Mouse (Mus musculus): ENCODE data around the gene Lmbr1l. TPM values are rescaled to one million over a fixed set of nuclear protein-coding genes. Genes with fewer than 3 reads are reported as not detected.

Lmbr1l gene
- 9.9 TPM for polyA plus RNA-seq (2014; fragmentation: Illumina TruSeq; extraction: RNeasy Lipid Tissue Mini Kit (QIAGEN cat#74804); ENCODE audit: low read depth, low replicate concordance)

DNA sequence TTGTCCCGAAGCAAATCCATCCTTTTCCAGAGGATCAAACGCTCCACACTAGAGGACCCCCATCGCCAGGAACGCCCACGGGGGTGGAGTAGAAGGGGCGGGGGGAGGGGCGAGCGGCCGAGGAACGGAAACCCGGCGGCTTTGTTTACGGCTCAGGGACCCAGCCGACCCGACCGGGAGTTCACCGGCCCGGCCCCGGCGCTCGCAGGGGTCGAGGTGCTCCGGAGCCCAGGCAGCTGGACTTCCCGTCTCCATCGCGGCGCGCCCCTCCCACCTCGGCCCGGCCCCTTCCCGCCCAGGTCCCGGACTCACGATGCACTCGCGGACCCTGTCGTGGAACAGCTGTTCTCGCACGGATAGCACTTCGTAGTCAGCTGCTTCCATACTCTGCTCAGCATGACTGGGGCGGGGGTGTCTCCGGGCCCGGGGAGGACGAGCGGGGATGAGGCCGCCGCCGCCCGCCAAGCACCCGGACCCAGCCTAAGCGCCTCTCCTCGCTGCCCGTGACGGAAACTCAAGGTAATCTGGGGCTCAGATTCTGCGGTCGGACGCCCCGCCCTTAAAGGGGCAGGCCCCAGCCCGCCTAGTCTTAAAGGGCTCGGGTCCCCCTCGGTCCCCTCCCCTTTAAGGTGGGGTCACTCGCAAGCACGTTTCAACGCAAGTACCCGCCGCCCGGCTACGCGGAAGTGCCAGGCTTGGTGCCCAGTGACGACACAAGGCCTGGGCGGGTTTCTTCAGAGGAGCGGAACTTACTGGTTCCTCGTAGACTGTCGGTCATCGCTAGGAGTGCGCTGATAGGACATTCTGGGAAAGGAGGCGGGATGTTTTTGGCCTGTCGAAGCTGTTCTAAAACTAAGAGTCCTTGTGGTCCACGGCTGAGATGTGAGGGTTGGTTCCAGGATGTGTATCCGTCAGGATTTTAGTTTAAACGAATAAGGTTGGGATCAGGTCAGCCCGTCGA, at the start of gene Lmbr1l:
TSS of gene Lmbr1l (minus strand) at position 694 of the 961 bp plus-strand sequence.

DNA sequence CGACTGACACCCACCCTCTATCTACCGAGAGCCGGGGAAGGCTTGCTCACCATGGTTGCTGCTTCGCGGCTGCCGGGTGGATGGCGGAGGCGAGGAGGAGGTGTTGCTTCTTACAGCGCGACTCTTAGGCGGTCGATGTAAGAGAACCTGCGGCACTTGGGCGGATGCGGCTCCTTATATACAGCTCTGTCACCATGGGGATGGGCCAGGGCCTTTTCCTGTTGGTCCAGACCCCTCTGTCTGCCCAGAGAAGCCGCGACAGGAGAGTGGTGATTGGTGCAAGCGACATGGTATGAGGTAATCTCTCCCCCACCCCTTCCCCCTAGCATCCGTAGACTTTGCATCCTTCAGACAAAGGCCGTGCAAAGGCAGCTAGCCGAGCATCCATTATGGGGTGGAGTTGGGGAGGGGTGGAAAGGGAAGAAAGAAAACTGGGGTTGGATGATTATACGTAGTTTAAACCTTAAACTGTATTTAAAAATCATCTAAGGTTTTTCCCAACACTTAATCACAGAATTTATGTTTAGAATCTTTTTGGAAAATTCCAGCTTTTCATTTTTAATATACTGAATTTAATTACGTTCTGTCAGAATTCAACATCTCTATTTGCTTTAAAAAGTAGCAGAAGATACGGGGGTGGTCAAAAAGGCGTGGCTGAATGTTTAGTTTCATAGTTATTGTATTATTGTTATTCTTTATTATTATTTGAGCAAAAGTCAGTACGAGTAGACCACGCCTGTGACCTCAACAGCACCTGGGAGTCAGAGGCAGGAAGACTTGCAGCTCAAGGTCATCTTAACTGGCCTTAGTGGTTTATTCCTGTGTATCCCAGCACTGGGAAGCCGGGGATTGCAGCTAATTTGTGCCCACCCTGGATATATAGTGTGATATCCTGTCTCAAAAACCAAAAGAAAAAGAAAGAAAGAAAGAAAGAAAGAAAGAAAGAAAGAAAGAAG, 35.6 kb upstream of the Lmbr1l start, which contains the start of the genes Gm49450 and Tuba1a:
TSS of gene Gm49450 (minus strand) at position 151 of the 956 bp plus-strand sequence.
TSS of gene Tuba1a (minus strand) at position 303 of the 956 bp plus-strand sequence.

GRCm38 (mm10) chr15:98934217-98934839, 16.3 kb upstream of the Lmbr1l start, which contains the start of gene Tuba1b:
Gene Tuba1b (minus strand): TSS chr15:98934565.

GRCm38 (mm10) chr15:98897928-98898800, 19.9 kb downstream of the Lmbr1l start, which contains the start of gene Dhh:
Gene Dhh (minus strand): TSS chr15:98898540.

DNA sequence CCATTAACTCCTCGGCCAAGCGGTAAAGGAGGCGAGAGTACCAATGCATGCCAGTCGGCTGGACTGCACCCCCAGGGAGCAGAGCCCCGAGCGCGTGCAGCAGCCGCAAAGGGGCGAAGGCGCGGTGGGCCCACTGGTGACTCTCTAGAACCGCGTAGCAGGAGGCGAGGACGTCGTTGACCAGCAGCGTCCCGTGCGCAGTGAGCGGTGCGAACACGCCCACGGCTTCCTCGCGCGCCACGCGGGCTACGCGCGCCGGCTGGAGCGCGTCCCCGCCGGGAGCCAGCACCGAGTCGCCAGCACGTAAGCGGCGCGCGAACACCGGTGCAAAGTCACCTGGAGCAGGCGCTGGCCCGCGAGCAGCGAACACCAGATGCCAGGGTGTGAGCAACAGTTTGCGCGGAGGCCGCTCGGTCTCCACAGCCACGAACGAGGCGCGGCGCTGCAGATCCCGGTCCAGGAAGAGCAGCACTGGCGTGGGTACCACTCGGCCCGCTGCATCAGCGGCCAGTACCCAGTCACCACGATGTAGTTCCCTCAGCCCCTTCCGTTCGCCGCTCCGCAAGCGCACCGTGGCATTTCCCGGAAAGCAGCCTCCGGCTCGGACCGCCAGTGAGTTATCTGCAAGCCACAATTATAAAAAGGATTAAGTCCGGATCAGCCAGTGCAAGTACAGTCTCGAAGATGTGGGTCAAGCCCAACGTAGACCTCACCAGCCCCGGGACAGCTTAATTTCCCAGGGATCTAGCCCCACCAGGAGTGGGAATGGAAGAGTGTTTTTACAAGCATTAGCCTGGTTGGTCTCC, 23.9 kb downstream of the Lmbr1l start, which contains the start of gene Rhebl1:
TSS of gene Rhebl1 (minus strand) at position 601 of the 806 bp plus-strand sequence.

DNA sequence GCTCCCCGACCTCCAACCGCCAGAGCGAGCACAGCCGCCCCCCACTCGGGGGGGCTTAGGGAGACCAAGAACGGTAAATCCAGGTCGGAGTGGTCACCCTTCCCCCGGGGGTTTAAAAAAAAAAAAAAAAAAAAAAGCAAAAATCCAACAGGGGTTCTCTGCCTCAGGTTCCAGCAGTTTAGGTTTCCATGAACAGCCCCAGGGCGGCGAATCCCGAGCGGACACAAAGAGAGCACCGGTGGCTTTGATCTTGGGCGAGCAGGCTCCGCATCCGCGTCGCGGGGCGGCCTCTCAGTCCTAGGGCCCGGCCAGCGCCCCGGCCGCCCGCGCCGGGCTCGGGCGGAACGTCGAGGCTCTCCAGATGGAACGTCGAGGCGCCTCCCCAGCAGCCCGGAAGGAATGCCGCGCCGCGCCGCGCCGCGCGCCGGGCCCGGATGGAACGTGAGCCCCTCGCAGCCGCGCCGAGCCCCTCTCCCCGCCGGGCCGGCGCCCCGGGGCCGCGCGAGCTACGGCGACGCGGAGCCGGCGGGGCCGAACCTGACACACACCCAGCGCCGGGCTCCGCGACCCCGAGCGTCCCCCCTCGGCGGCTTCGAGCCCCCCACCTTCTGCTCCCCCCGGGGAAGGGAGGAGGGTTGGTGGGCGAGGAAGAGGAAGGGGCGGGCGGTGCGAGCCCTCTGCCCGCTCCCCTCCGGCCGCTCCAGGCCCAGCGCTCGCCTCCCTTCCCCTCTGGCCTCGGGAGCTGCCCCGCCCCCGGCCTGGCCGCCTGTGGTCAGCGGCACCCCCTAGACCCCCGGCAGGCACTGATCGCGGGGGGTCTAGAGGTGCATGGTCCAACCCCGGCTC, 46.7 kb downstream of the Lmbr1l start, which contains the start of gene Kmt2d:
TSS of gene Kmt2d (minus strand) at position 135 of the 846 bp plus-strand sequence.

Other genes with a start within 250 kb of the Lmbr1l start
- not detected for gene Rnd1, start 240.8 kb downstream of the Lmbr1l start, polyA plus RNA-seq (2014; fragmentation: Illumina TruSeq; extraction: RNeasy Lipid Tissue Mini Kit (QIAGEN cat#74804); ENCODE audit: low read depth, low replicate concordance)
- 0.32 TPM for gene Ccdc65, start 210.0 kb downstream of the Lmbr1l start, polyA plus RNA-seq (2014; fragmentation: Illumina TruSeq; extraction: RNeasy Lipid Tissue Mini Kit (QIAGEN cat#74804); ENCODE audit: low read depth, low replicate concordance)
- gene Fkbp11, start 190.0 kb downstream of the Lmbr1l start, polyA plus RNA-seq (2014; fragmentation: Illumina TruSeq; extraction: RNeasy Lipid Tissue Mini Kit (QIAGEN cat#74804); ENCODE audit: low read depth, low replicate concordance): not detected
- gene Arf3, start 155.0 kb downstream of the Lmbr1l start, polyA plus RNA-seq (2014; fragmentation: Illumina TruSeq; extraction: RNeasy Lipid Tissue Mini Kit (QIAGEN cat#74804); ENCODE audit: low read depth, low replicate concordance): 42.4 TPM
- gene Wnt10b, start 140.1 kb downstream of the Lmbr1l start, polyA plus RNA-seq (2014; fragmentation: Illumina TruSeq; extraction: RNeasy Lipid Tissue Mini Kit (QIAGEN cat#74804); ENCODE audit: low read depth, low replicate concordance): 0.57 TPM
- not detected for gene Wnt1, start 128.4 kb downstream of the Lmbr1l start, polyA plus RNA-seq (2014; fragmentation: Illumina TruSeq; extraction: RNeasy Lipid Tissue Mini Kit (QIAGEN cat#74804); ENCODE audit: low read depth, low replicate concordance)
- gene Ddn, start 108.7 kb downstream of the Lmbr1l start, polyA plus RNA-seq (2014; fragmentation: Illumina TruSeq; extraction: RNeasy Lipid Tissue Mini Kit (QIAGEN cat#74804); ENCODE audit: low read depth, low replicate concordance): not detected
- gene Prkag1, start 86.7 kb downstream of the Lmbr1l start, polyA plus RNA-seq (2014; fragmentation: Illumina TruSeq; extraction: RNeasy Lipid Tissue Mini Kit (QIAGEN cat#74804); ENCODE audit: low read depth, low replicate concordance): 39.9 TPM
- 2.9 TPM for gene Kmt2d, start 47.0 kb downstream of the Lmbr1l start, polyA plus RNA-seq (2014; fragmentation: Illumina TruSeq; extraction: RNeasy Lipid Tissue Mini Kit (QIAGEN cat#74804); ENCODE audit: low read depth, low replicate concordance)
- gene Rhebl1, start 23.7 kb downstream of the Lmbr1l start, polyA plus RNA-seq (2014; fragmentation: Illumina TruSeq; extraction: RNeasy Lipid Tissue Mini Kit (QIAGEN cat#74804); ENCODE audit: low read depth, low replicate concordance): 3.2 TPM
- 0.19 TPM for gene Dhh, start 19.7 kb downstream of the Lmbr1l start, polyA plus RNA-seq (2014; fragmentation: Illumina TruSeq; extraction: RNeasy Lipid Tissue Mini Kit (QIAGEN cat#74804); ENCODE audit: low read depth, low replicate concordance)
- 21.1 TPM for gene Tuba1b, start 16.3 kb upstream of the Lmbr1l start, polyA plus RNA-seq (2014; fragmentation: Illumina TruSeq; extraction: RNeasy Lipid Tissue Mini Kit (QIAGEN cat#74804); ENCODE audit: low read depth, low replicate concordance)
- gene Gm49450, start 35.3 kb upstream of the Lmbr1l start, polyA plus RNA-seq (2014; fragmentation: Illumina TruSeq; extraction: RNeasy Lipid Tissue Mini Kit (QIAGEN cat#74804); ENCODE audit: low read depth, low replicate concordance): not detected
- gene Tuba1a, start 35.5 kb upstream of the Lmbr1l start, polyA plus RNA-seq (2014; fragmentation: Illumina TruSeq; extraction: RNeasy Lipid Tissue Mini Kit (QIAGEN cat#74804); ENCODE audit: low read depth, low replicate concordance): 41.6 TPM
- 7.2 TPM for gene Tuba1c, start 111.7 kb upstream of the Lmbr1l start, polyA plus RNA-seq (2014; fragmentation: Illumina TruSeq; extraction: RNeasy Lipid Tissue Mini Kit (QIAGEN cat#74804); ENCODE audit: low read depth, low replicate concordance)
- gene Prph, start 136.9 kb upstream of the Lmbr1l start, polyA plus RNA-seq (2014; fragmentation: Illumina TruSeq; extraction: RNeasy Lipid Tissue Mini Kit (QIAGEN cat#74804); ENCODE audit: low read depth, low replicate concordance): 0.38 TPM
- 0.85 TPM for gene Troap, start 156.3 kb upstream of the Lmbr1l start, polyA plus RNA-seq (2014; fragmentation: Illumina TruSeq; extraction: RNeasy Lipid Tissue Mini Kit (QIAGEN cat#74804); ENCODE audit: low read depth, low replicate concordance)
- not detected for gene C1ql4, start 169.6 kb upstream of the Lmbr1l start, polyA plus RNA-seq (2014; fragmentation: Illumina TruSeq; extraction: RNeasy Lipid Tissue Mini Kit (QIAGEN cat#74804); ENCODE audit: low read depth, low replicate concordance)
- gene Dnajc22, start 174.9 kb upstream of the Lmbr1l start, polyA plus RNA-seq (2014; fragmentation: Illumina TruSeq; extraction: RNeasy Lipid Tissue Mini Kit (QIAGEN cat#74804); ENCODE audit: low read depth, low replicate concordance): 12.2 TPM
- gene Spats2, start 207.7 kb upstream of the Lmbr1l start, polyA plus RNA-seq (2014; fragmentation: Illumina TruSeq; extraction: RNeasy Lipid Tissue Mini Kit (QIAGEN cat#74804); ENCODE audit: low read depth, low replicate concordance): 18.1 TPM

Data from sigmoid colon, adult 10 weeks (tissue).